ENCODE assay signal across 8 mouse cellular contexts in the genomic region with DNA sequence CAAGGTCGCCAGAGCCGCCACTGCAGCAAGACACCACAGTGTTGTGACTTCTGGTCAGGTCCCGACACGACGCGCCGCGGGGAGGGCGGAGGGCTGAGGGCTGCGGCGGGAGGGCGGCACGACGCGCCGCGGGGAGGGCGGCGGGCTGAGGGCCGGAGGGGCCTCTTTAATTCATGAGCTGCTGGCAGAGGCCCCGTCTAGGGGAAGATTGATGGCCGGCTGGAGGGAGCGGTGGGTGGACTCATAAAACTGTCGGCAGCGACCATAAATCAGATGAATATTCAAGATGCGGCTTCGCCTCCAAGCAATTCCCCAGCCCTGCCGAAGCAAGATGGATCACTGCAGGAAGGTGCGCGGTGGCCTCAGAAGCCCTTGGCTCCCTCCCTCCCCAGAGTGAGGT. TPM values are rescaled to one million over a fixed set of nuclear protein-coding genes. Genes with fewer than 3 reads are reported as not detected.
DNase-seq lines count a peak whose midpoint lies in the region; ATAC-seq and TF ChIP-seq lines count a peak whose summit lies in the region.

No protein-coding gene starts in this region.

- H3K4me2 ChIP-seq in lung, postnatal 0 days (replicated peaks; ENCODE audit: low read depth, low read length) = peak overlapping the region; percentile 36
- peak overlapping the region; percentile 54 for H3K4me2 ChIP-seq in embryonic facial prominence, embryonic 14.5 days (ENCODE audit: low read depth, low read length)
- peak overlapping the region; percentile 55 for H3K4me2 ChIP-seq in midbrain, embryonic 15.5 days

- no peak overlapping the region for H3K4me3 ChIP-seq in lung, postnatal 0 days (ENCODE audit: low read depth, low read length)
- peak overlapping the region; percentile 22 for H3K4me3 ChIP-seq in embryonic facial prominence, embryonic 14.5 days (ENCODE audit: low read depth, low read length)
- H3K4me3 ChIP-seq in hindbrain, embryonic 10.5 days = peak overlapping the region; percentile 42
- peak overlapping the region; percentile 25 for H3K4me3 ChIP-seq in midbrain, embryonic 15.5 days

- WGBS in lung, postnatal 0 days = 3% methylated on average over 28 of the region's 30 CpGs
- WGBS in embryonic facial prominence, embryonic 14.5 days = 6% methylated on average over 21 of the region's 30 CpGs
- 2% methylated on average over 30 of the region's 30 CpGs for WGBS in hindbrain, embryonic 10.5 days
- WGBS in midbrain, embryonic 15.5 days = 2% methylated on average over 30 of the region's 30 CpGs

- H3K27ac ChIP-seq in lung, postnatal 0 days (ENCODE audit: low read length) = no peak overlapping the region
- H3K27ac ChIP-seq in embryonic facial prominence, embryonic 14.5 days (replicated peaks; ENCODE audit: low read depth, low read length) = peak overlapping the region; percentile 98; the same call in 1 of the 2 replicates
- peak overlapping the region; percentile 95 for H3K27ac ChIP-seq in hindbrain, embryonic 10.5 days
- H3K27ac ChIP-seq in midbrain, embryonic 15.5 days = peak overlapping the region; percentile 28; the same call in 1 of the 2 replicates

- 0 out of 2 replicates have a peak, but pooled peaks cover 10% of the 10 kb centered on the region for H3K27me3 ChIP-seq in lung, postnatal 0 days (replicated peaks; ENCODE audit: insufficient read depth, low read length)
- peaks cover 3% of the 10 kb centered on the region; the same call in 1 of the 2 replicates for H3K27me3 ChIP-seq in embryonic facial prominence, embryonic 14.5 days (replicated peaks; ENCODE audit: control insufficient read depth, insufficient read depth, low read length)
- peaks cover 43% of the 10 kb centered on the region for H3K27me3 ChIP-seq in hindbrain, embryonic 10.5 days (ENCODE audit: insufficient read depth, poor library complexity, severe bottlenecking)
- no peaks in the 10 kb centered on the region; the same call in 1 of the 2 replicates for H3K27me3 ChIP-seq in midbrain, embryonic 15.5 days (replicated peaks)

- TF ChIP-seq CTCF in lung, postnatal 0 days (IDR thresholded peaks at IDR 0.05) = no peak

- H3K9me3 ChIP-seq in lung, postnatal 0 days (ENCODE audit: low read length) = no peaks in the 10 kb centered on the region
- no peaks in the 10 kb centered on the region for H3K9me3 ChIP-seq in embryonic facial prominence, embryonic 14.5 days (ENCODE audit: control insufficient read depth, low read length)
- peaks cover 7% of the 10 kb centered on the region for H3K9me3 ChIP-seq in hindbrain, embryonic 10.5 days
- no peaks in the 10 kb centered on the region for H3K9me3 ChIP-seq in midbrain, embryonic 15.5 days

- no peak for ATAC-seq in lung, postnatal 0 days
- no peak for ATAC-seq in embryonic facial prominence, embryonic 14.5 days (ENCODE audit: low read depth)
- ATAC-seq in midbrain, embryonic 15.5 days (replicated peaks) = peak; percentile 4; the same call in 1 of the 2 replicates
- no peak for ATAC-seq in inflammation-experienced regulatory T-cells, adult 6 months

- H3K9ac ChIP-seq in lung, postnatal 0 days (replicated peaks; ENCODE audit: low read depth) = no peak overlapping the region
- peak overlapping the region; percentile 58 for H3K9ac ChIP-seq in embryonic facial prominence, embryonic 14.5 days (ENCODE audit: low read depth, low read length)
- 0 out of 2 replicates have a peak overlapping the region, but pooled peaks have one; percentile 28 for H3K9ac ChIP-seq in midbrain, embryonic 15.5 days

- DNase-seq in lung, postnatal 0 days (ENCODE audit: low spot score) = peak; percentile 30
- no peak for DNase-seq in lung, postnatal 14 days
- DNase-seq in embryonic facial prominence, embryonic 14.5 days (ENCODE audit: low spot score) = peak; percentile 75
- DNase-seq in hindbrain, embryonic 10.5 days (ENCODE audit: low spot score) = peak; percentile 76
- DNase-seq in kidney, postnatal 4 days = peak; percentile 88 to 92
- peak; percentile 54 for DNase-seq in urinary bladder, postnatal 25 days (ENCODE audit: low spot score)

- H3K36me3 ChIP-seq in lung, postnatal 0 days (ENCODE audit: insufficient read depth, low read length) = no peaks in the 10 kb centered on the region
- no peaks in the 10 kb centered on the region for H3K36me3 ChIP-seq in embryonic facial prominence, embryonic 14.5 days (ENCODE audit: control insufficient read depth, insufficient read depth, low read length)
- H3K36me3 ChIP-seq in hindbrain, embryonic 10.5 days = no peaks in the 10 kb centered on the region
- no peaks in the 10 kb centered on the region for H3K36me3 ChIP-seq in midbrain, embryonic 15.5 days (replicated peaks)

- no peak for TF ChIP-seq EP300 in lung, postnatal 0 days (IDR thresholded peaks at IDR 0.05)

- peaks cover 4% of the 10 kb centered on the region for H3K4me1 ChIP-seq in lung, postnatal 0 days (ENCODE audit: insufficient read depth, low read depth, low read length)
- peaks cover 24% of the 10 kb centered on the region for H3K4me1 ChIP-seq in embryonic facial prominence, embryonic 14.5 days (ENCODE audit: control insufficient read depth, insufficient read depth, low read length)
- H3K4me1 ChIP-seq in hindbrain, embryonic 10.5 days (replicated peaks) = peaks cover 60% of the 10 kb centered on the region
- peaks cover 34% of the 10 kb centered on the region for H3K4me1 ChIP-seq in midbrain, embryonic 15.5 days

RNA-seq across cellular contexts. Expression of gene Pck1, which starts 18.6 kb away (rescaled TPM):
- 0.08 and 0.10 TPM in 2 replicates for polyA plus RNA-seq in lung, postnatal 0 days (2015; fragmentation: Nextera tagmentation; extraction: Ambion mirVana)
- polyA plus RNA-seq in embryonic facial prominence, embryonic 14.5 days (2014; fragmentation: Nextera tagmentation; extraction: Ambion mirVana) = 0.09 and 0.13 TPM in 2 replicates
- polyA plus RNA-seq in hindbrain, embryonic 10.5 days (2016; fragmentation: Nextera tagmentation; extraction: Ambion mirVana) = not detected in 2 replicates
- polyA plus RNA-seq in midbrain, embryonic 15.5 days (2015; fragmentation: Nextera tagmentation; extraction: Ambion mirVana) = not detected in 2 replicates
- not detected for polyA plus RNA-seq in inflammation-experienced regulatory T-cells, adult 6 months (2017; shearing (Covaris generic))

RNA-seq across cellular contexts. Expression of gene Zbp1, which starts 47.3 kb away (rescaled TPM):
- 1.1 and 2.5 TPM in 2 replicates for polyA plus RNA-seq in lung, postnatal 0 days (2015; fragmentation: Nextera tagmentation; extraction: Ambion mirVana)
- 0.54 and 1.4 TPM in 2 replicates for polyA plus RNA-seq in embryonic facial prominence, embryonic 14.5 days (2014; fragmentation: Nextera tagmentation; extraction: Ambion mirVana)
- 0.17 and 0.73 TPM in 2 replicates for polyA plus RNA-seq in hindbrain, embryonic 10.5 days (2016; fragmentation: Nextera tagmentation; extraction: Ambion mirVana)
- polyA plus RNA-seq in midbrain, embryonic 15.5 days (2015; fragmentation: Nextera tagmentation; extraction: Ambion mirVana) = 0.22 and 1.1 TPM in 2 replicates
- 100 to 1,000 TPM in 2 of 3 experiments, 10 to 100 TPM in 1; 72.5 to 144 (median 103) TPM for polyA plus RNA-seq in inflammation-experienced regulatory T-cells, adult 6 months (2017; shearing (Covaris generic))

RNA-seq across cellular contexts. Expression of gene Ctcfl, which starts 52.1 kb away (rescaled TPM):
- polyA plus RNA-seq in lung, postnatal 0 days (2015; fragmentation: Nextera tagmentation; extraction: Ambion mirVana) = 0.07 TPM in 1 of 2 replicates, not detected in the other
- polyA plus RNA-seq in embryonic facial prominence, embryonic 14.5 days (2014; fragmentation: Nextera tagmentation; extraction: Ambion mirVana) = 0.06 TPM in 1 of 2 replicates, not detected in the other
- 0.04 and 0.10 TPM in 2 replicates for polyA plus RNA-seq in hindbrain, embryonic 10.5 days (2016; fragmentation: Nextera tagmentation; extraction: Ambion mirVana)
- polyA plus RNA-seq in midbrain, embryonic 15.5 days (2015; fragmentation: Nextera tagmentation; extraction: Ambion mirVana) = 0.05 and 0.14 TPM in 2 replicates
- not detected for polyA plus RNA-seq in inflammation-experienced regulatory T-cells, adult 6 months (2017; shearing (Covaris generic))

Comparison
In these comparisons a context has a peak if more than half of its experiments do, and no peak if none do; other contexts are left out.
1. RNA of gene Zbp1, which starts 47.3 kb away (polyA plus RNA-seq): 72.5 to 144 TPM in inflammation-experienced regulatory T-cells, adult 6 months; 1.1 to 2.5 TPM in lung, postnatal 0 days, 0.54 to 1.4 TPM in embryonic facial prominence, embryonic 14.5 days, 0.22 to 1.1 TPM in midbrain, embryonic 15.5 days and 0.17 to 0.73 TPM in hindbrain, embryonic 10.5 days; every median in the first group is over 10 times any median in the second.
2. Peak in every context shown above with its lines, with median percentiles within 50 percentile points of each other: H3K4me2 ChIP-seq.